Mouse (Mus musculus): Measurements from ENCODE around the gene Ptprm. TPM values are rescaled to one million over a fixed set of nuclear protein-coding genes. Genes with fewer than 3 reads are reported as not detected.
A peak's percentile ranks its signal among the peaks of the same experiment; 100 is the strongest.

Ptprm gene
- polyA plus RNA-seq, 1 experiment = 20.1 TPM

DNA sequence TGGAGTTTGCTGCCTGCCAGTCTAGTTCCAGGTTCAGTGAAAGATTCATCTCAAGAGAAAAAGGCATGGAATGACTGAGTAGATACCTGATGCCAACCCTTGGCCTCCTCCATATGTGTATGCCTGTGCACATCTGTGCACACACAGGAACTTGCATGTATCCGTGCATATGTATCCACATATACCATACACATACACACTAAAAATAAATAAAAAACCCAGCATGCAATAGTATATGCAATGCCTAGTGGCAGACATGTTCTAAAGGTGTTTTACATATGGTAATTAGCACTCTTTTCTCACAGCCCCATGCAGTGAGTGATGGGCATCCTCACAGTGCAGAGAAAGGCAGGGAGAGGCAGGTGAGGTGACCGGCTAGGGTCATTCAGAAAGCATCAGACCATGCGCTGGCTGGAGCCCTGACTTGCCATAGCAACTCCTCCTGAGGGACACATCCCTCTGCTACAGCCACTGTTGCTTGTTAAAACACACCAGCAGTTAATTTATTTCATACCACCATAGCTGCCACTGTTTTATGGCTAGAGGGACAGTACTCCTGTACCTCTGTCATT lies 734.9 kb downstream of the Ptprm start:
- TF ChIP-seq CTCF (IDR thresholded peaks at IDR 0.05; ENCODE audit: borderline replicate concordance, extremely low read depth, insufficient read depth, insufficient read length) (no peak), POLR2A (IDR thresholded peaks at IDR 0.05; ENCODE audit: borderline replicate concordance, extremely low read depth, insufficient read depth, insufficient read length, poor library complexity, severe bottlenecking) (no peak)
- peak; percentile 2 for DNase-seq (ENCODE audit: low read depth)

Measured in brain, embryonic 14.5 days (tissue).